Mouse (Mus musculus) CH12F3 (cell line): Measurements from ENCODE around the gene Mbnl2.

Source experiments
- in situ Hi-C: fragments of 300-500 bp; cut with MboI; formaldehyde crosslinking; loops from 2 replicates; pipeline ENCODE4 v1.14.3; 2020; ENCODE audit warnings: low sequenced_read_pairs

The Mbnl2 gene

GRCm38 (mm10) chr14:120273766-120274165 lies 1.7 kb upstream of the Mbnl2 start:
- in situ Hi-C loops, result loop anchor here (10.0 kb wide), 1 partner anchor 111 kb away; no protein-coding TSS in a partner anchor

GRCm38 (mm10) chr14:120274746-120275145 lies 723 bp upstream of the Mbnl2 start:
- in situ Hi-C loops, result loop anchor here (10.0 kb wide), 1 partner anchor 110 kb away; no protein-coding TSS in a partner anchor

- in situ Hi-C loops, result loop anchor here (10.0 kb wide), 1 partner anchor 108 kb away; no protein-coding TSS in a partner anchor
Observed at GRCm38 (mm10) chr14:120276343-120277080, 1.0 kb downstream of the Mbnl2 start.

GRCm38 (mm10) chr14:120277081-120277656 lies 1.7 kb downstream of the Mbnl2 start:
- in situ Hi-C loops, result loop anchor here (10.0 kb wide), 1 partner anchor 108 kb away; no protein-coding TSS in a partner anchor

GRCm38 (mm10) chr14:120278290-120279244 lies 3.1 kb downstream of the Mbnl2 start:
- in situ Hi-C loops, result loop anchor here (10.0 kb wide), 1 partner anchor 106 kb away; no protein-coding TSS in a partner anchor

- in situ Hi-C loops, result no loop called here
Observed at GRCm38 (mm10) chr14:120280136-120280535, 4.7 kb downstream of the Mbnl2 start.

- in situ Hi-C loops, result no loop called here
Observed at GRCm38 (mm10) chr14:120283787-120284186, 8.3 kb downstream of the Mbnl2 start.

GRCm38 (mm10) chr14:120284504-120284903 lies 9.0 kb downstream of the Mbnl2 start:
- in situ Hi-C loops, result no loop called here

- in situ Hi-C loops, result no loop called here
Observed at GRCm38 (mm10) chr14:120287121-120287986, 11.9 kb downstream of the Mbnl2 start.

- in situ Hi-C loops, result no loop called here
Observed at GRCm38 (mm10) chr14:120287987-120288275, 12.5 kb downstream of the Mbnl2 start.

GRCm38 (mm10) chr14:120288378-120289002 lies 13.0 kb downstream of the Mbnl2 start:
- in situ Hi-C loops, result no loop called here

GRCm38 (mm10) chr14:120289065-120289464 lies 13.6 kb downstream of the Mbnl2 start:
- in situ Hi-C loops, result no loop called here

GRCm38 (mm10) chr14:120289528-120289927 lies 14.1 kb downstream of the Mbnl2 start:
- in situ Hi-C loops, result no loop called here

- in situ Hi-C loops, result no loop called here
Observed at GRCm38 (mm10) chr14:120291226-120291757, 15.8 kb downstream of the Mbnl2 start.

- in situ Hi-C loops, result no loop called here
Observed at GRCm38 (mm10) chr14:120292133-120292532, 16.7 kb downstream of the Mbnl2 start.

GRCm38 (mm10) chr14:120292617-120293195 lies 17.2 kb downstream of the Mbnl2 start:
- in situ Hi-C loops, result no loop called here

- in situ Hi-C loops, result no loop called here
Observed at GRCm38 (mm10) chr14:120294480-120294879, 19.0 kb downstream of the Mbnl2 start.

GRCm38 (mm10) chr14:120295355-120296220 lies 20.1 kb downstream of the Mbnl2 start:
- in situ Hi-C loops, result no loop called here
